Mouse (Mus musculus) liver, embryonic 14.5 days (tissue): ENCODE data around the gene Ybx3.

Experiments
- CTCF ChIP-seq: IDR thresholded peaks from 2 replicates; pipeline ENCODE4 v1.5.1; 2016; ENCODE audit warnings: antibody characterized with exemption, low read depth, control low read depth
- EP300 ChIP-seq: IDR thresholded peaks from 2 replicates; pipeline ENCODE4 v1.6.1; 2016; ENCODE audit warnings: antibody characterized with exemption, low read depth

DNA sequence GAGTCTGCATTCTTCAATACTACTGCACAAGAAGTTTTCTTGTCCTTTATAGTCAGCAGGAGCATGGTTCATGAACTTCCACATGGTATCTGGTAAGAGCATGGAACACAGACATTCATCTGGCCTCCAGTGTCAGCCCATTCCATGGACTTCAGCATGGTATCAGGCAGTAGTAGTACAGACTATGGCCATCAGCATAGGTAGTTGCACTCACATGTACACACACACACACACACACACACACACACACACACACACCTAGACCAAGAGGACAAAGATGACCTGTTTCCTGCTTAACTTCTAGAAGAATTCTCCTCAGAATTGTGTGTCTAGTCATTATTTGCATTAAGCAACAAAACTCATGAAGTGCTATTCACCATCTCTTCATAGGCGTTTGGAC is 49.5 kb downstream of the Ybx3 start:
- TF ChIP-seq CTCF, result no peak
- TF ChIP-seq EP300, result no peak
